Mouse (Mus musculus): ENCODE results near the gene Prdm16.

Prdm16 gene

DNA sequence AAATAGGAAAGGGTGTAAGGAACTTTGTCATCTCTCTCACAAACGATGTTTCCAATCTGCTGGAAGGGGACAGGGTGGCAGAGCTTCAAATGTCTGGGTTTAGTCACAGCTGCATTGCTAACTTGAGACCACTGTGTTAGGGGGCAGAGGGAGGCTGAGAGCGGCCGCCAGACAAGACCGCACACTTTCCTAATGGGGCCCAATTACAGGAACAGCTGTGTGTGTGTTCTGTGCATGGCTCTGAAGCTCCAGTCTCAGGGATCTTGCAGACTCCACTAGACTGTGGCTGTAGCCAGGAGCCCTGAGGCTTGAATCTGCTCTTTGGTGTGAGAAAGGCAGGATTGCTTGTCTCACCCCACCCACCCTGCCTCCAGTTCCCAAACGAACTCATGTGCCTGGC, 148.6 kb downstream of the Prdm16 start:
- DNase-seq (ENCODE audit: inconsistent age in 2 of 2, low spot score in 1 of 2) = no peak

DNA sequence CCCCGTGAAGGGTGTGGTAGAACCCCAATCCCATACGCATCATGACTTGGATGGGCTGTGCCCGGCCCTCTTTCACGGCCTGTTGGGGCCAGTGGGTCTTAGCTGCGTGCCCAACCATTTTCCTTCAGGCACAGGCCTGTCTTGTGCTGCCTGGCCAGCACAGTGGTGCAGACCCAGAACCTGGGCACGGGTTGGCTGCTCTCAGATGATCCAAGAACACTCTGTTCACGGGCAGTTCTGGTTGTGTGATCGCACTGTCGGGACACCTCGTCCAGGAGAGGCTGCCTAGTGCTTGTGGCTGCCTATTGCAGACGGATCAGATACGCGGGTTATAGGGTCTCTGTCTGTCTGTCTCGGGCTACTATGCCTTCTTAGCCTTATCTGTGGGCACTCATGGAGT, 154.0 kb downstream of the Prdm16 start:
- no peak for DNase-seq (ENCODE audit: inconsistent age in 2 of 2, low spot score in 1 of 2)

- no peak for DNase-seq (ENCODE audit: inconsistent age in 2 of 2, low spot score in 1 of 2)
Measured at GRCm38 (mm10) chr4:154481771-154482637, 154.7 kb downstream of the Prdm16 start.

- DNase-seq (ENCODE audit: inconsistent age in 2 of 2, low spot score in 1 of 2) = no peak
Measured at GRCm38 (mm10) chr4:154480544-154481260, 156.0 kb downstream of the Prdm16 start.

DNA sequence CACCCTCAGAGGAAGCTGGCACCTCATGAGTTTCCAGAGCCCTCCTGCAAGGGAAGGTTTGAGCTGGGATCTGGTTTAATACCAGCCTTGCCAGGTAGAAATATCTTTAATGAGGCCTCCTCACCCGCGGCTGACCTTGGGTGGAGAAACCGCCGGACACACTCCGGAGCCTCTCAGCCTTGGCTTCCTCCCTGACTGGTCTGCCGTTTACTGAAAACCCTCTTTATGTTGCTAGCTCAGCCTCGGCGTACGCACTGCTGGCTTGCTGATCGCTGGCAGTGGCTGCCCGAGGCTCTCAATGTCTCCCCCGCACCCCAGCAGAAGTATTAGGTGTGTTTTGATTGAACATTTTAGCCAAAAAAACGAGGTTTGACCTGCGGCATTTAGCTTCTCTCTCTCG, 156.5 kb downstream of the Prdm16 start:
- no peak for DNase-seq (ENCODE audit: inconsistent age in 2 of 2, low spot score in 1 of 2)

GRCm38 (mm10) chr4:154478933-154479613, 157.6 kb downstream of the Prdm16 start:
- DNase-seq (ENCODE audit: inconsistent age in 2 of 2, low spot score in 1 of 2) = no peak

- DNase-seq (ENCODE audit: inconsistent age in 2 of 2, low spot score in 1 of 2) = no peak
Measured at GRCm38 (mm10) chr4:154473571-154474307, 162.9 kb downstream of the Prdm16 start.

DNA sequence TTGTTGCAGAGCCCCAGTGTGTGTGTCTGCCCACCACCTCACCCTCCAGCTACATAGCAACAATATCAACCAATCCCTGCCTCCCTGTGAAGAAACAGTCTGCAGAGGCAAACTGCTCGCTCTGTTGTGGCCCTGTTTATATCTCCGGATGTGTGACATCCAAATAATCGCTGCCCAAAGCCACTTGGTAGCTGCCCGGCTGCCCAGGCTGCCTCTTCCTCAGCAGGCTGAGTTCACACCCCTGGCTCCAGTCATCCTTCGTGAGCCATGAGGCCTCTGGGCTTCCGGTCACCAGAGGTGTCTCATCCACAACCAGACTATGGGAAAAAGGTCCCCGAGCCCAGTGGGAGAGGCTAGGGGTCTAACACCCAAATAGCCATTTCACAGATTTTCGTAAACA, 164.1 kb downstream of the Prdm16 start:
- DNase-seq (ENCODE audit: inconsistent age in 2 of 2, low spot score in 1 of 2) = no peak

DNA sequence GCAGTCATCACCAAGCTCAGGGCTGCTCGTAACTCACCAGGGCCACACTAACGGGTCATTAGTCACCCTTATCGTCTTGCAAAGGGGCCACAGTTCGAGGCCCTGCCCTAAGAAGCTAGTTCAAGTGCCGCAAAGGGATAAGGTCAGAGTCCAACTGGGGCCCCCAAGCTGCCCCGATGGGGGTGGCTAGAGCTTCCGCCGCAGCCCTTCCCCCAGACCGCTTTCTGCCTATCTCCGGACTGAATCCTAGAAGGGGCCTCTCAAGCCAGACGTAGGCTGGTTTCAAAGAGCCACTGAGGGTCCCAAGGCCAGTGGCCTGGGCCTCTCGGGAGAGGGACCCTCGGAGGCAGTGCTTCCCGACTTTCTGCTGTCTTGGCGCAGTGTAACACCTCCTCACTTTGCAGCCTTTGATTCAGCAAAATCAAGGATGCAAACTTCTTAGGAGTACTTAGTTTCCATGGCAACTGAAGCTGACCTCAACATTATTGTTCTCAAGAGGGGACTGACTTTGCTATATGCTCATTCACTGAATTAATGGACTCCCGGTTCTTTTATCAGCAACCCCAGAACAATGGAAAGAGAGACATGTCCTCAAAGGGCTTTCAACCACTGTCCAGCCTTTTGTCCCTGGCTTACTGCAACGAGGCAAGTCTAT, 165.1 kb downstream of the Prdm16 start:
- DNase-seq (ENCODE audit: inconsistent age in 2 of 2, low spot score in 1 of 2) = no peak

- peak in 1 of 2 experiments; percentile 37 for DNase-seq (ENCODE audit: inconsistent age in 2 of 2, low spot score in 1 of 2)
Measured at GRCm38 (mm10) chr4:154466305-154466704, 170.4 kb downstream of the Prdm16 start.

- DNase-seq (ENCODE audit: inconsistent age in 2 of 2, low spot score in 1 of 2) = no peak
Measured at GRCm38 (mm10) chr4:154465123-154465522, 171.6 kb downstream of the Prdm16 start.

DNA sequence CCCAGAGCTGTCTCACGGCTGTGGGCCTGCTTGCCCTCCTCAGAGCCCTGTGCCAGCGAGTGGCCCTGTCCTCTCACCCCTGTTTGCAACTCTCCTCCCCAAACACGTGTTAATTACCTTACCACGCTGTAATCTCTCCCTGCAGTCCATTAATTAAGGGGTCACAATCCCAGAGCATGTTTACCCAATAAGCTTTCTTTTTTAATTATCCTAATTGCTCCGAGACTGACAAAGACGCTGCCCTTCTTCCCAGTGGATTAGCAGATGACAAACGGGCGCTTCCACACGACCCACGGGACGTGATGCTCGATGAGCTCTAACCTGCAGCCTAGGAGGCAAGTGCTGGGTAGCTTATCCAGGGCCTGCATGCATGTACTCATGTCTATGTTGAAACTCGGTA, 176.7 kb downstream of the Prdm16 start:
- no peak for DNase-seq (ENCODE audit: inconsistent age in 2 of 2, low spot score in 1 of 2)

- no peak for DNase-seq (ENCODE audit: inconsistent age in 2 of 2, low spot score in 1 of 2)
Measured at GRCm38 (mm10) chr4:154457756-154458155, 178.9 kb downstream of the Prdm16 start.

DNA sequence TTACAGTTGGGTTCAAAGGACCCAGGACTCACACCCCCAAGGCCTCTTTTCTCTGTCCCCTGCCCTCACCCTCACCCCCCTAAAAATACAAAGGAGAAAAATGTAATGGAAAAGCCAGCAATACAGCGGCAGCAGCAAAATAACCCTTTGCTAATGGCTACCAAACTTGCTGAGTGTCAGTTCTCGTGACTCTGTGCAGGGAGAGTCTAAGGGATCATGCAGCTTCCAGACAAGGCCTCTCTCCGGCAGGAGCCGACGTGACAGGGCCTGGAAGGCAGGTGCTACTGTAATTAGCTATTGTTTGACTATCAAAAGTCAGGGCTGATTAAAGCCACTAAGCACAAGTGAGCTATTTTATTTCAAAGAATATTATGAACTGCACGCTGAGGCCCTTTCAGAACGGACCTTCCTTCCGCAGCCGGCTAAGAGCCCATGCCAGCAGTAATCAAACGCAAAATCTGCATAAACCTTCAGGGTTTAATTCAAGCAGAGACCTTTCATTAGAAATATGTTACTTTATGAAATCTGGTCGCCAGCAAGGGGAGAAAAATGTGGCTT, 180.3 kb downstream of the Prdm16 start:
- no peak for DNase-seq (ENCODE audit: inconsistent age in 2 of 2, low spot score in 1 of 2)

GRCm38 (mm10) chr4:154450441-154450840, 186.2 kb downstream of the Prdm16 start:
- no peak for DNase-seq (ENCODE audit: inconsistent age in 2 of 2, low spot score in 1 of 2)

GRCm38 (mm10) chr4:154450036-154450435, 186.6 kb downstream of the Prdm16 start:
- DNase-seq (ENCODE audit: inconsistent age in 2 of 2, low spot score in 1 of 2) = no peak

DNA sequence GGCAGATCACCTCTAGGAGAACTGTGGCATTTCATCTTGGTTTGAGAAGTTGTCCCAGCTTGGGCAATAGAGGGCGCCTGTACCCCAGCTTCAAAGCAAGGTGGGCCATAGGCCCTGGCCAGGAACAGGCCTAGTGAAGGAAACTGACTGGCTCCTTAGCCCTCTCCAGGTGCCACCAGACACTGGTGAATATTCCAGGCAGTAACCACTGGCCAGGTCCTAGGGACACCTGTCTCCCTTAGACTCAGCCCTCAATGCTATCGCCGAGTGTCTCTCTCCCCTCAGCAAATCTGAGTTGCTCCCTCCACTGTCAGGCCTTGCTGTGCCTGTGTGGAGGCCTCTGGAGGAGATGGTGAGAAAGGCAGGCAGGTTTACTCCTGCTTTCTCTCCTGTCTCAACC, 187.3 kb downstream of the Prdm16 start:
- peak; percentile 27 to 66 for DNase-seq (ENCODE audit: inconsistent age in 2 of 2, low spot score in 1 of 2)

- no peak for DNase-seq (ENCODE audit: inconsistent age in 2 of 2, low spot score in 1 of 2)
Measured at GRCm38 (mm10) chr4:154445721-154446120, 191.0 kb downstream of the Prdm16 start.

GRCm38 (mm10) chr4:154442645-154443304, 193.9 kb downstream of the Prdm16 start:
- DNase-seq (ENCODE audit: inconsistent age in 2 of 2, low spot score in 1 of 2) = peak in 1 of 2 experiments; percentile 28
